In genomic region chr19:50145919-50146318, GRCm38 (mm10) we compare ENCODE assay signal across 14 mouse cellular contexts.
DNase-seq lines count a peak whose midpoint lies in the region; ATAC-seq and TF ChIP-seq lines count a peak whose summit lies in the region.
"Had no signal": no experiment of that assay in that cellular context is flagged by ENCODE, and none has a peak within 500 bp of the region (broad histone marks: within the 10 kb centered on the region; RNA-seq: fewer than 3 reads in every experiment).

No protein-coding gene starts in this region.

- peak; percentile 70 for DNase-seq in hindbrain, postnatal 0 days (ENCODE audit: low spot score)
- DNase-seq in hindbrain, embryonic 10.5 days (ENCODE audit: low spot score), result no peak
- peak; percentile 73 for DNase-seq in midbrain, embryonic 14.5 days
- DNase-seq in midbrain, embryonic 10.5 days (ENCODE audit: low spot score), result no peak
- peak; percentile 75 for DNase-seq in brain, embryonic 14.5 days (ENCODE audit: low read depth)
- no peak for DNase-seq in stomach, postnatal 0 days (ENCODE audit: low spot score)
- DNase-seq in frontal cortex, postnatal 25 days (ENCODE audit: low spot score in 2 of 2), result no peak
- DNase-seq: adrenal gland, postnatal 14 days; cerebellum, adult 18-20 months; heart, postnatal 10 days; kidney, adult 11 months had no signal

- TF ChIP-seq CTCF in hindbrain, postnatal 0 days (IDR thresholded peaks at IDR 0.05; ENCODE audit: low read depth), result peak; percentile 57
- TF ChIP-seq CTCF in brain, embryonic 14.5 days (IDR thresholded peaks at IDR 0.05; ENCODE audit: borderline replicate concordance, extremely low read depth, insufficient read depth, insufficient read length), result peak; percentile 13; the same call in 1 of the 2 replicates
- peak; percentile 55 for TF ChIP-seq CTCF in stomach, postnatal 0 days (IDR thresholded peaks at IDR 0.05; ENCODE audit: low read depth)

- no peak for ATAC-seq in hindbrain, postnatal 0 days
- ATAC-seq in midbrain, embryonic 14.5 days (ENCODE audit: low FRiP score, low TSS enrichment), result no peak
- ATAC-seq in stomach, postnatal 0 days (ENCODE audit: low FRiP score, low TSS enrichment), result no peak

- no peaks in the 10 kb centered on the region for H3K27me3 ChIP-seq in hindbrain, postnatal 0 days (ENCODE audit: insufficient read depth, low read length)
- no peaks in the 10 kb centered on the region for H3K27me3 ChIP-seq in hindbrain, embryonic 10.5 days (ENCODE audit: insufficient read depth, poor library complexity, severe bottlenecking)
- no peaks in the 10 kb centered on the region for H3K27me3 ChIP-seq in midbrain, embryonic 14.5 days (ENCODE audit: control insufficient read depth, insufficient read depth, low read length)
- H3K27me3 ChIP-seq in midbrain, embryonic 10.5 days (ENCODE audit: low read depth, poor library complexity, severe bottlenecking), result no peaks in the 10 kb centered on the region
- no peaks in the 10 kb centered on the region for H3K27me3 ChIP-seq in stomach, postnatal 0 days (ENCODE audit: control insufficient read depth, insufficient read depth, low read length)
- H3K27me3 ChIP-seq: neural tube, embryonic 13.5 days had no signal

- H3K9me3 ChIP-seq in hindbrain, postnatal 0 days (ENCODE audit: low read length), result no peaks in the 10 kb centered on the region
- H3K9me3 ChIP-seq in hindbrain, embryonic 10.5 days, result no peaks in the 10 kb centered on the region
- H3K9me3 ChIP-seq in midbrain, embryonic 14.5 days (ENCODE audit: control insufficient read depth, low read length), result no peaks in the 10 kb centered on the region
- no peaks in the 10 kb centered on the region for H3K9me3 ChIP-seq in midbrain, embryonic 10.5 days (replicated peaks)
- H3K9me3 ChIP-seq in stomach, postnatal 0 days (ENCODE audit: control insufficient read depth, low read length), result no peaks in the 10 kb centered on the region
- H3K9me3 ChIP-seq: neural tube, embryonic 13.5 days had no signal

- H3K4me3 ChIP-seq in hindbrain, postnatal 0 days (ENCODE audit: low read length), result no peak overlapping the region
- H3K4me3 ChIP-seq in hindbrain, embryonic 10.5 days, result no peak overlapping the region
- H3K4me3 ChIP-seq in midbrain, embryonic 14.5 days (replicated peaks; ENCODE audit: low read depth, low read length), result no peak overlapping the region
- H3K4me3 ChIP-seq in midbrain, embryonic 10.5 days, result no peak overlapping the region
- no peak overlapping the region for H3K4me3 ChIP-seq in stomach, postnatal 0 days (ENCODE audit: low read depth, low read length)
- H3K4me3 ChIP-seq: erythroblast, embryonic 14.5 days; neural tube, embryonic 13.5 days had no signal

- no peak overlapping the region for H3K9ac ChIP-seq in hindbrain, postnatal 0 days (replicated peaks; ENCODE audit: low read length)
- H3K9ac ChIP-seq in midbrain, embryonic 14.5 days (replicated peaks; ENCODE audit: low read length), result no peak overlapping the region
- no peak overlapping the region for H3K9ac ChIP-seq in stomach, postnatal 0 days (ENCODE audit: low read length)
- H3K9ac ChIP-seq: liver, embryonic 14.5 days; neural tube, embryonic 13.5 days had no signal

- H3K36me3 ChIP-seq in hindbrain, postnatal 0 days (ENCODE audit: insufficient read depth, low read length), result no peaks in the 10 kb centered on the region
- no peaks in the 10 kb centered on the region for H3K36me3 ChIP-seq in hindbrain, embryonic 10.5 days
- no peaks in the 10 kb centered on the region for H3K36me3 ChIP-seq in midbrain, embryonic 14.5 days (ENCODE audit: control insufficient read depth, insufficient read depth, low read length)
- H3K36me3 ChIP-seq in midbrain, embryonic 10.5 days, result no peaks in the 10 kb centered on the region
- no peaks in the 10 kb centered on the region for H3K36me3 ChIP-seq in stomach, postnatal 0 days (ENCODE audit: control insufficient read depth, insufficient read depth, low read length)
- H3K36me3 ChIP-seq: neural tube, embryonic 13.5 days had no signal

- H3K27ac ChIP-seq in hindbrain, postnatal 0 days, result no peak overlapping the region
- H3K27ac ChIP-seq in hindbrain, embryonic 10.5 days, result no peak overlapping the region
- no peak overlapping the region for H3K27ac ChIP-seq in midbrain, embryonic 14.5 days (replicated peaks; ENCODE audit: low read depth, low read length)
- H3K27ac ChIP-seq in midbrain, embryonic 10.5 days (replicated peaks), result no peak overlapping the region
- H3K27ac ChIP-seq in stomach, postnatal 0 days (replicated peaks), result no peak overlapping the region
- H3K27ac ChIP-seq: liver, embryonic 14.5 days; neural tube, embryonic 13.5 days had no signal

- no peak overlapping the region for H3K4me2 ChIP-seq in hindbrain, postnatal 0 days (ENCODE audit: low read depth, low read length)
- no peak overlapping the region for H3K4me2 ChIP-seq in midbrain, embryonic 14.5 days (ENCODE audit: low read length)
- no peak overlapping the region for H3K4me2 ChIP-seq in stomach, postnatal 0 days (replicated peaks; ENCODE audit: low read depth)
- H3K4me2 ChIP-seq: neural tube, embryonic 13.5 days had no signal

- 32% methylated on average over 3 of the region's 3 CpGs for WGBS in hindbrain, postnatal 0 days
- WGBS in hindbrain, embryonic 10.5 days, result 37% methylated on average over 3 of the region's 3 CpGs
- WGBS in midbrain, embryonic 14.5 days, result 20% methylated on average over 3 of the region's 3 CpGs
- 40% methylated on average over 3 of the region's 3 CpGs for WGBS in midbrain, embryonic 10.5 days
- 17% methylated on average over 3 of the region's 3 CpGs for WGBS in stomach, postnatal 0 days

- H3K4me1 ChIP-seq in hindbrain, postnatal 0 days (ENCODE audit: insufficient read depth, low read length), result no peaks in the 10 kb centered on the region
- 0 out of 2 replicates have a peak, but pooled peaks cover 6% of the 10 kb centered on the region for H3K4me1 ChIP-seq in hindbrain, embryonic 10.5 days (replicated peaks)
- H3K4me1 ChIP-seq in midbrain, embryonic 14.5 days (ENCODE audit: control insufficient read depth, insufficient read depth, low read length), result 0 out of 2 replicates have a peak, but pooled peaks cover 7% of the 10 kb centered on the region
- H3K4me1 ChIP-seq in midbrain, embryonic 10.5 days, result peaks cover 18% of the 10 kb centered on the region
- H3K4me1 ChIP-seq in stomach, postnatal 0 days (replicated peaks; ENCODE audit: control insufficient read depth, insufficient read depth), result no peaks in the 10 kb centered on the region
- H3K4me1 ChIP-seq: neural tube, embryonic 13.5 days had no signal

- TF ChIP-seq EP300 in stomach, postnatal 0 days (optimal IDR thresholded peaks at IDR 0.05), result no peak

- no peak for TF ChIP-seq POLR2A in brain, embryonic 14.5 days (IDR thresholded peaks at IDR 0.05; ENCODE audit: borderline replicate concordance, extremely low read depth, insufficient read depth, insufficient read length, poor library complexity, severe bottlenecking)

Comparison
In these comparisons a context has a peak if more than half of its experiments do, and no peak if none do; other contexts are left out.
1. DNase-seq: peak in hindbrain, postnatal 0 days (single experiment), midbrain, embryonic 14.5 days (single experiment) and brain, embryonic 14.5 days (single experiment); none in hindbrain, embryonic 10.5 days (single experiment), midbrain, embryonic 10.5 days (single experiment), stomach, postnatal 0 days (single experiment) and frontal cortex, postnatal 25 days (0 of 2).
2. Peak in every context shown above with its lines, with median percentiles within 50 percentile points of each other: CTCF ChIP-seq.